Mouse (Mus musculus): ENCODE results near the gene Dennd1a. TPM values are rescaled to one million over a fixed set of nuclear protein-coding genes. Genes with fewer than 3 reads are reported as not detected.

Gene Dennd1a
- polyA plus RNA-seq, 1 experiment, result 21.6 TPM

DNA sequence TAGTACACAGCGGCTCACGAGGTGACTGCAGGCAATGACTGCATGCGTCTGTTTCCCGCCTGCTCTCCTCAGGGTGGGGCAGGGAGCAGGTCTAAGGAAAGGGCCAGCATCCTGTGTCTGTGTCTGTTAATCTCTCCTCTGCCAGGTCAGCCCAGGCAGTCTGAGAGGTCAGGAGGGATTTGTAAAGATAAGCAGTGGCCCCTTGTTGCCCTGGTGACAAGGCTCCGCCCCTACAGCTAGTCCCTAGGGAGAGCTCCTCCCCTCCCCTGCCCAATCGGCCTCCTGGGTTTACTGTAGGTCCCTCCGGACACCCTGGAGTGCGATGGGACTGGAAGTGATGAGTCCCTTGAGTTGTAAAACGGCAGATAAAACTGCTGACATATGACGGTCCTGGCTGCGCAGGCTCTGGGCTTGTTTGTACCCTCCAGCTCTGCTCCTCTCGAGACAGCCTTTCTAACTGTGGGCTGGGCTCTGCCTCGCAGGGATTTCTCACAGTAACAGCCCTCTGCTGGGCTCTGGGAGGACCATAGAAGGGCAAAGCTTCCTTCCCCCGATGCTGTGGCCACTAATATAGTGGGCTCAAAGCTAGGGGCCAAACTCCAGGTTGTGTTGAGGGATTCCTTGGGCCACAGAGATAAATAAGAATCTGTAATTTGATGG lies 506.8 kb downstream of the Dennd1a start:
- H3K27ac ChIP-seq (ENCODE audit: control insufficient read depth, insufficient read depth, low read depth, low read length), result no peak overlapping the region
- no peak for TF ChIP-seq CTCF (IDR thresholded peaks at IDR 0.05; ENCODE audit: control insufficient read depth, insufficient read depth, insufficient replicate concordance, low read depth, low read length)
- no peak for TF ChIP-seq POLR2A (IDR thresholded peaks at IDR 0.05; ENCODE audit: control insufficient read depth, low read depth, low read length)
- H3K36me3 ChIP-seq (ENCODE audit: control insufficient read depth, insufficient read depth, low read length), result no peaks in the 10 kb centered on the region
- peaks cover 13% of the 10 kb centered on the region for H3K4me1 ChIP-seq (ENCODE audit: control insufficient read depth, insufficient read depth, low read length)
- no peaks in the 10 kb centered on the region for H3K27me3 ChIP-seq (ENCODE audit: control insufficient read depth, insufficient read depth, low read length)
- H3K4me3 ChIP-seq (ENCODE audit: control insufficient read depth, low read depth, low read length), result no peak overlapping the region; the same call in 1 of the 2 replicates

GRCm38 (mm10) chr2:37777958-37778720 lies 509.1 kb downstream of the Dennd1a start:
- Histone ChIP-seq H3K27ac (ENCODE audit: control insufficient read depth, insufficient read depth, low read depth, low read length) (no peak overlapping the region), H3K4me3 (ENCODE audit: control insufficient read depth, low read depth, low read length) (no peak overlapping the region)
- no peak for TF ChIP-seq POLR2A (IDR thresholded peaks at IDR 0.05; ENCODE audit: control insufficient read depth, low read depth, low read length)
- no peak for TF ChIP-seq CTCF (IDR thresholded peaks at IDR 0.05; ENCODE audit: control insufficient read depth, insufficient read depth, insufficient replicate concordance, low read depth, low read length)

GRCm38 (mm10) chr2:37776611-37777411 lies 510.4 kb downstream of the Dennd1a start:
- Histone ChIP-seq H3K4me3 (ENCODE audit: control insufficient read depth, low read depth, low read length) (0 out of 2 replicates have a peak overlapping the region, but pooled peaks have one; percentile 44), H3K36me3 (ENCODE audit: control insufficient read depth, insufficient read depth, low read length) (no peaks in the 10 kb centered on the region), H3K4me1 (ENCODE audit: control insufficient read depth, insufficient read depth, low read length) (peaks cover 15% of the 10 kb centered on the region), H3K27ac (ENCODE audit: control insufficient read depth, insufficient read depth, low read depth, low read length) (no peak overlapping the region), H3K27me3 (ENCODE audit: control insufficient read depth, insufficient read depth, low read length) (no peaks in the 10 kb centered on the region)
- TF ChIP-seq POLR2A (IDR thresholded peaks at IDR 0.05; ENCODE audit: control insufficient read depth, low read depth, low read length) (no peak), CTCF (IDR thresholded peaks at IDR 0.05; ENCODE audit: control insufficient read depth, insufficient read depth, insufficient replicate concordance, low read depth, low read length) (no peak)

More at GRCm38 (mm10) chr2:37777958-37778720, 509.1 kb downstream of the Dennd1a start:
- Histone ChIP-seq H3K36me3 (ENCODE audit: control insufficient read depth, insufficient read depth, low read length) (no peaks in the 10 kb centered on the region), H3K4me1 (ENCODE audit: control insufficient read depth, insufficient read depth, low read length) (peaks cover 13% of the 10 kb centered on the region), H3K27me3 (ENCODE audit: control insufficient read depth, insufficient read depth, low read length) (no peaks in the 10 kb centered on the region)

DNA sequence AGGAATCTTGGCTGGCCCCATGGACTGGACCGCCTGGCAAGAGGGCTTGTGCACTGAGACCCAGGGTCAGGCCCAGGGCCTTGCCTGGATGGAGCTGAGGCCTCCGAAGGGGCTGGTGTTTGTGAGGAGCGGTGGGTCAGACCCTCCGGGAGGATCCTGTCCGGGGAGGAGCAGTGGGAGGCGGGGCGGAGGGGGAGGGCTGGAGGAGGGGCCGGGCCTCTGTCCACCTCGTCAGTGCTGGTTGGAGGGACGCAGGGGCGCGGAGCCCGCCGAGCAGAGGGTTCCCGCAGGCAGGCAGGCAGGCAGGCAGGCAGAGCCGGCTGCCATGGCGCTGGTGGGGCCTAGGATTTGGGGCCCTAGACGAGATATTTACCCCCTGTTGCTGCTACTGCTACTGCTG lies 511.2 kb downstream of the Dennd1a start, which contains the start of gene Crb2:
Crb2 (plus strand) TSS at position 234 of the 400 bp plus-strand sequence.
- H3K36me3 ChIP-seq (ENCODE audit: control insufficient read depth, insufficient read depth, low read length), result no peaks in the 10 kb centered on the region
- TF ChIP-seq CTCF (IDR thresholded peaks at IDR 0.05; ENCODE audit: control insufficient read depth, insufficient read depth, insufficient replicate concordance, low read depth, low read length), result no peak
- no peak for TF ChIP-seq POLR2A (IDR thresholded peaks at IDR 0.05; ENCODE audit: control insufficient read depth, low read depth, low read length)
- no peaks in the 10 kb centered on the region for H3K27me3 ChIP-seq (ENCODE audit: control insufficient read depth, insufficient read depth, low read length)
- H3K4me3 ChIP-seq (ENCODE audit: control insufficient read depth, low read depth, low read length), result peak within 1 kb of the TSS; percentile 44
- H3K4me1 ChIP-seq (ENCODE audit: control insufficient read depth, insufficient read depth, low read length), result peaks cover 19% of the 10 kb centered on the region
- H3K27ac ChIP-seq (ENCODE audit: control insufficient read depth, insufficient read depth, low read depth, low read length), result no peak within 1 kb of the TSS

DNA sequence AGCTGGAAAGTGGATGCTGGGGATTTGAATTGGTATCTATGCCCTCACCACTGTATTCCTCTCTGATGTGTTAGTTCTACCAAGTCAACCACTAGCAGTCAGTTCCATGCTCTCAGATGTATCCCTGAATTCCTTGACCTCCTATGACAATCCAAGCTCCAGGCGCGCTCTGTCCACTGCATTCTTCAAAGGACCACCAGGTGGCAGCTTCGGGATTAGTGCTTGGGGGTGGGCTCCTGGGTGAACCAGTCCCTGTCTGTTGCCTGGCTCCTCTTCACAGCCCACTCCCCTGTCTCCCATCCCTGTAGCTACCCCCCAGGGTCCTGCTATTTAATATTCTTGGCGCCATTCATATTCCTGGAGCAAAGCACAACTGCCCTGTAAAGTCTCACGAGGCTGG lies 512.6 kb downstream of the Dennd1a start:
- H3K4me3 ChIP-seq (ENCODE audit: control insufficient read depth, low read depth, low read length), result no peak overlapping the region
- H3K27me3 ChIP-seq (ENCODE audit: control insufficient read depth, insufficient read depth, low read length), result no peaks in the 10 kb centered on the region
- H3K36me3 ChIP-seq (ENCODE audit: control insufficient read depth, insufficient read depth, low read length), result no peaks in the 10 kb centered on the region
- no peak overlapping the region for H3K27ac ChIP-seq (ENCODE audit: control insufficient read depth, insufficient read depth, low read depth, low read length)
- H3K4me1 ChIP-seq (ENCODE audit: control insufficient read depth, insufficient read depth, low read length), result peaks cover 15% of the 10 kb centered on the region
- TF ChIP-seq CTCF (IDR thresholded peaks at IDR 0.05; ENCODE audit: control insufficient read depth, insufficient read depth, insufficient replicate concordance, low read depth, low read length) (peak; percentile 54; the same call in 1 of the 2 replicates), POLR2A (IDR thresholded peaks at IDR 0.05; ENCODE audit: control insufficient read depth, low read depth, low read length) (no peak)

DNA sequence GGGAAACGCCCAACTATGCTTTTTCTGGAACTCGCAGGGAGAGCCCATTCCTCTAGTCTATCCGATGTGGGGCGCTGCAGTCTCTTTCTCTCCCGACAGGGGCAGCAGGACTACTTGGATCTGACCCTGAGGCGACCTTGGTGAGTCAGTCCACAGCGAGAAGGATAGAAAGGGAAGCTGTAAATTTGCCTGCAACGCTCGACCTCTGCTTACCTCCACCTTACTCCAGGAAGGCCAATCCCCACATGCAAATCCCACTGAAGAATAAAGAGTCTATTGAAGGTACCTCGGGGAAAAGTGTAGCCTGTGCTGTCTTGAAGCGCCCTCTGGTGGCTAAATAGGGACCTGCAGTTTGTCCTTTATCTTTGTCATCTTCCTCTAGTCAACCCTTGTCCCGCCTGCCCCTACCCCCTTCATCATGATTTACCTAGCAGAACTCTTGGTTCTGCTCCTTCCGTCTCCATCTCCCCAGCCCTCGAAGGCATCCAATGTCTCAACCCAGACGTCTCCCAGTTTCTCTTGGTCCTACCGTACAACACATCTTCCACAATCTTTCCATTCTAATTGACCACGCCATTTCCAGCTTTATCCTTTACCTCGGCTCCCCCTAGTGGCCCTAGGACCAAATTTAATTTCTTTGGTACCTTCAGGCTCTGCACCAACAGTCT lies 515.4 kb downstream of the Dennd1a start:
- H3K27me3 ChIP-seq (ENCODE audit: control insufficient read depth, insufficient read depth, low read length), result no peaks in the 10 kb centered on the region
- no peaks in the 10 kb centered on the region for H3K36me3 ChIP-seq (ENCODE audit: control insufficient read depth, insufficient read depth, low read length)
- no peak overlapping the region for H3K27ac ChIP-seq (ENCODE audit: control insufficient read depth, insufficient read depth, low read depth, low read length)

More for the DNA sequence above, 515.4 kb downstream of the Dennd1a start:
- TF ChIP-seq CTCF (IDR thresholded peaks at IDR 0.05; ENCODE audit: control insufficient read depth, insufficient read depth, insufficient replicate concordance, low read depth, low read length) (peak; percentile 63), POLR2A (IDR thresholded peaks at IDR 0.05; ENCODE audit: control insufficient read depth, low read depth, low read length) (no peak)
- Histone ChIP-seq H3K4me1 (ENCODE audit: control insufficient read depth, insufficient read depth, low read length) (peaks cover 14% of the 10 kb centered on the region), H3K4me3 (ENCODE audit: control insufficient read depth, low read depth, low read length) (peak overlapping the region; percentile 67)
